ENCODE assay signal across 9 mouse cellular contexts in genomic region chr6:135526460-135527160, GRCm38 (mm10).
DNase-seq lines count a peak whose midpoint lies in the region; ATAC-seq lines count a peak whose summit lies in the region.
"Had no signal": no experiment of that assay in that cellular context is flagged by ENCODE, and none has a peak within 500 bp of the region (broad histone marks: within the 10 kb centered on the region; RNA-seq: fewer than 3 reads in every experiment).

No protein-coding gene starts in this region.

- no peak overlapping the region for H3K4me3 ChIP-seq in hindbrain, embryonic 12.5 days
- no peak overlapping the region for H3K4me3 ChIP-seq in hindbrain, embryonic 11.5 days (ENCODE audit: low read depth, low read length)
- H3K4me3 ChIP-seq in hindbrain, embryonic 14.5 days (replicated peaks; ENCODE audit: low read length) = no peak overlapping the region
- no peak overlapping the region for H3K4me3 ChIP-seq in limb, embryonic 15.5 days
- no peak overlapping the region for H3K4me3 ChIP-seq in liver, embryonic 11.5 days (ENCODE audit: low read depth, low read length)
- H3K4me3 ChIP-seq: embryonic facial prominence, embryonic 12.5 days had no signal

- WGBS in hindbrain, embryonic 12.5 days = 84% methylated on average over 24 of the region's 24 CpGs
- 90% methylated on average over 24 of the region's 24 CpGs for WGBS in hindbrain, embryonic 11.5 days
- 70% methylated on average over 24 of the region's 24 CpGs for WGBS in hindbrain, embryonic 14.5 days
- 65% methylated on average over 24 of the region's 24 CpGs for WGBS in limb, embryonic 15.5 days
- 84% methylated on average over 24 of the region's 24 CpGs for WGBS in liver, embryonic 11.5 days

- no peak overlapping the region for H3K4me2 ChIP-seq in hindbrain, embryonic 12.5 days (replicated peaks)
- no peak overlapping the region for H3K4me2 ChIP-seq in hindbrain, embryonic 11.5 days (replicated peaks; ENCODE audit: low read depth, low read length)
- H3K4me2 ChIP-seq in hindbrain, embryonic 14.5 days (replicated peaks) = no peak overlapping the region
- H3K4me2 ChIP-seq in limb, embryonic 15.5 days = no peak overlapping the region
- H3K4me2 ChIP-seq in liver, embryonic 11.5 days = no peak overlapping the region

- 0 out of 2 replicates have a peak, but pooled peaks cover 4% of the 10 kb centered on the region for H3K27me3 ChIP-seq in hindbrain, embryonic 12.5 days
- H3K27me3 ChIP-seq in hindbrain, embryonic 11.5 days (ENCODE audit: control insufficient read depth, insufficient read depth, low read length) = no peaks in the 10 kb centered on the region
- no peaks in the 10 kb centered on the region for H3K27me3 ChIP-seq in hindbrain, embryonic 14.5 days (ENCODE audit: control insufficient read depth, insufficient read depth, low read length)
- H3K27me3 ChIP-seq in limb, embryonic 15.5 days = peaks cover 24% of the 10 kb centered on the region; the same call in 1 of the 2 replicates
- no peaks in the 10 kb centered on the region; the same call in 1 of the 2 replicates for H3K27me3 ChIP-seq in liver, embryonic 11.5 days (replicated peaks; ENCODE audit: control insufficient read depth, insufficient read depth, low read length)
- H3K27me3 ChIP-seq: embryonic facial prominence, embryonic 12.5 days had no signal

- H3K9ac ChIP-seq in hindbrain, embryonic 12.5 days = no peak overlapping the region
- no peak overlapping the region for H3K9ac ChIP-seq in hindbrain, embryonic 11.5 days (ENCODE audit: low read depth, low read length)
- H3K9ac ChIP-seq in hindbrain, embryonic 14.5 days = no peak overlapping the region
- H3K9ac ChIP-seq in limb, embryonic 15.5 days = no peak overlapping the region
- no peak overlapping the region for H3K9ac ChIP-seq in liver, embryonic 11.5 days (ENCODE audit: low read depth, low read length)
- H3K9ac ChIP-seq: embryonic facial prominence, embryonic 12.5 days had no signal

- H3K27ac ChIP-seq in hindbrain, embryonic 12.5 days = no peak overlapping the region
- H3K27ac ChIP-seq in hindbrain, embryonic 11.5 days (ENCODE audit: low read depth, low read length) = no peak overlapping the region
- no peak overlapping the region for H3K27ac ChIP-seq in hindbrain, embryonic 14.5 days
- H3K27ac ChIP-seq in limb, embryonic 15.5 days = peak overlapping the region; percentile 47
- H3K27ac ChIP-seq in liver, embryonic 11.5 days (ENCODE audit: low read depth, low read length) = no peak overlapping the region
- H3K27ac ChIP-seq: embryonic facial prominence, embryonic 12.5 days had no signal

- no peaks in the 10 kb centered on the region for H3K36me3 ChIP-seq in hindbrain, embryonic 12.5 days
- no peaks in the 10 kb centered on the region for H3K36me3 ChIP-seq in hindbrain, embryonic 11.5 days (ENCODE audit: control insufficient read depth, insufficient read depth, low read length)
- H3K36me3 ChIP-seq in hindbrain, embryonic 14.5 days (replicated peaks; ENCODE audit: control insufficient read depth, insufficient read depth) = no peaks in the 10 kb centered on the region
- H3K36me3 ChIP-seq in limb, embryonic 15.5 days = no peaks in the 10 kb centered on the region
- H3K36me3 ChIP-seq in liver, embryonic 11.5 days (ENCODE audit: control insufficient read depth, insufficient read depth, low read length) = no peaks in the 10 kb centered on the region
- H3K36me3 ChIP-seq: embryonic facial prominence, embryonic 12.5 days had no signal

- H3K4me1 ChIP-seq in hindbrain, embryonic 12.5 days = peaks cover 10% of the 10 kb centered on the region
- H3K4me1 ChIP-seq in hindbrain, embryonic 11.5 days (replicated peaks; ENCODE audit: control insufficient read depth, insufficient read depth, low read length) = no peaks in the 10 kb centered on the region
- H3K4me1 ChIP-seq in hindbrain, embryonic 14.5 days (replicated peaks; ENCODE audit: control insufficient read depth, insufficient read depth, low read length) = peaks cover 12% of the 10 kb centered on the region; the same call in 1 of the 2 replicates
- H3K4me1 ChIP-seq in limb, embryonic 15.5 days = peaks cover 13% of the 10 kb centered on the region
- H3K4me1 ChIP-seq in liver, embryonic 11.5 days (replicated peaks; ENCODE audit: control insufficient read depth, insufficient read depth, low read length) = no peaks in the 10 kb centered on the region

- H3K9me3 ChIP-seq in hindbrain, embryonic 12.5 days (replicated peaks) = no peaks in the 10 kb centered on the region
- H3K9me3 ChIP-seq in hindbrain, embryonic 11.5 days (ENCODE audit: control insufficient read depth, low read length) = no peaks in the 10 kb centered on the region
- H3K9me3 ChIP-seq in hindbrain, embryonic 14.5 days (ENCODE audit: control insufficient read depth, low read length) = no peaks in the 10 kb centered on the region
- H3K9me3 ChIP-seq in limb, embryonic 15.5 days = no peaks in the 10 kb centered on the region
- no peaks in the 10 kb centered on the region for H3K9me3 ChIP-seq in liver, embryonic 11.5 days (ENCODE audit: control insufficient read depth, low read length)
- H3K9me3 ChIP-seq: embryonic facial prominence, embryonic 12.5 days had no signal

- peak; percentile 67; the same call in 1 of the 2 replicates for ATAC-seq in hindbrain, embryonic 12.5 days (ENCODE audit: low FRiP score)
- no peak for ATAC-seq in hindbrain, embryonic 11.5 days (ENCODE audit: low FRiP score)
- peak; percentile 51; the same call in 1 of the 2 replicates for ATAC-seq in hindbrain, embryonic 14.5 days (ENCODE audit: low FRiP score)
- 0 out of 2 replicates have a peak, but pooled peaks have one; percentile 45 for ATAC-seq in limb, embryonic 15.5 days (ENCODE audit: insufficient number of reproducible peaks, low FRiP score, low TSS enrichment, low read depth)
- ATAC-seq in monocyte, adult 5-6 weeks (replicated peaks; ENCODE audit: insufficient number of reproducible peaks, low FRiP score, low TSS enrichment, poor library complexity, severe bottlenecking) = no peak
- ATAC-seq in liver, embryonic 11.5 days (replicated peaks; ENCODE audit: low FRiP score) = no peak

- no peak for DNase-seq in hindbrain, embryonic 11.5 days (ENCODE audit: low spot score)
- DNase-seq in cerebellum, postnatal 36 days = peak; percentile 50 to 53
- DNase-seq in hindbrain, embryonic 14.5 days (ENCODE audit: low spot score) = no peak
- no peak for DNase-seq in liver, embryonic 11.5 days (ENCODE audit: low spot score)
- DNase-seq in adrenal gland, postnatal 4 days (ENCODE audit: low spot score in 2 of 2) = no peak

Comparison
In these comparisons a context has a peak if more than half of its experiments do, and no peak if none do; other contexts are left out.
1. ATAC-seq: peak in hindbrain, embryonic 12.5 days (single experiment), hindbrain, embryonic 14.5 days (single experiment) and limb, embryonic 15.5 days (single experiment); none in hindbrain, embryonic 11.5 days (single experiment), monocyte, adult 5-6 weeks (single experiment) and liver, embryonic 11.5 days (single experiment).
2. DNase-seq: peak in cerebellum, postnatal 36 days (2 of 2); none in hindbrain, embryonic 11.5 days (single experiment), hindbrain, embryonic 14.5 days (single experiment), liver, embryonic 11.5 days (single experiment) and adrenal gland, postnatal 4 days (0 of 2).